Mouse (Mus musculus) C2C12 (cell line): ENCODE data around the gene Epha5. TPM values are rescaled to one million over a fixed set of nuclear protein-coding genes. Genes with fewer than 3 reads are reported as not detected.

Experiments used
- H3K27me3 ChIP-seq: one replicate; pipeline ENCODE4 v1.6.1; 2011; ENCODE audit not compliant: control insufficient read depth, insufficient read depth, insufficient read length
- H3K36me3 ChIP-seq: one replicate; pipeline ENCODE4 v1.6.1; 2011; ENCODE audit not compliant: control insufficient read depth, insufficient read depth
- H3K4me3 ChIP-seq: one replicate; pipeline ENCODE4 v1.5.1; 2011; ENCODE audit warnings: mild to moderate bottlenecking, control low read depth; ENCODE audit not compliant: poor library complexity, insufficient read depth, severe bottlenecking
- H3K79me2 ChIP-seq: one replicate; pipeline ENCODE4 v1.6.1; 2011; ENCODE audit not compliant: control insufficient read depth, insufficient read depth
- H3K79me3 ChIP-seq: one replicate; pipeline ENCODE4 v1.6.1; 2011; ENCODE audit warnings: low read depth, control low read depth
- H3ac ChIP-seq: one replicate; pipeline ENCODE3; 2011; ENCODE audit warnings: low read depth; ENCODE audit not compliant: control insufficient read depth, insufficient read length
- CEBPB ChIP-seq: IDR thresholded peaks from one replicate; pipeline ENCODE4 v1.6.1; 2011; ENCODE audit warnings: low read depth, mild to moderate bottlenecking, control low read depth, moderate library complexity
- CTCF ChIP-seq: IDR thresholded peaks from one replicate; pipeline ENCODE4 v1.5.1; 2011; ENCODE audit not compliant: control insufficient read depth, insufficient read depth, insufficient read length
- FOSL1 ChIP-seq: IDR thresholded peaks from one replicate; pipeline ENCODE4 v1.8.0; 2011; ENCODE audit warnings: mild to moderate bottlenecking, low read length; ENCODE audit not compliant: poor library complexity, insufficient read depth, severe bottlenecking
- MAX ChIP-seq: IDR thresholded peaks from one replicate; pipeline ENCODE4 v1.6.1; 2011; ENCODE audit warnings: mild to moderate bottlenecking, control low read depth
- MYOD1 ChIP-seq: IDR thresholded peaks from one replicate; pipeline ENCODE4 v1.6.1; 2011; ENCODE audit warnings: low read depth; ENCODE audit not compliant: control insufficient read depth, insufficient read length
- MYOG ChIP-seq: IDR thresholded peaks from one replicate; pipeline ENCODE4 v1.6.1; 2011; ENCODE audit not compliant: control insufficient read depth, insufficient read length; ENCODE audit errors: extremely low read depth
- USF1 ChIP-seq: IDR thresholded peaks from one replicate; pipeline ENCODE4 v1.6.1; 2011; ENCODE audit warnings: low read depth, mild to moderate bottlenecking, control low read depth, moderate library complexity
- polyA plus RNA-seq: library from polyadenylated mRNA; unstranded; fragments of >200 nt; fragmentation: generic; extraction: Trizol; gene quantifications from one replicate; pipeline ENCODE4 v1.2.1, GENCODE M21; 2012; ENCODE audit warnings: missing spikeins

Epha5 gene
- polyA plus RNA-seq, 1 experiment, result not detected

- no peaks in the 10 kb centered on the region for H3K79me3 ChIP-seq
- TF ChIP-seq MAX (no peak), USF1 (no peak), MYOG (no peak), FOSL1 (no peak), CTCF (no peak), CEBPB (no peak), MYOD1 (no peak)
- H3K4me3 ChIP-seq, result no peak overlapping the region
- H3K36me3 ChIP-seq, result no peaks in the 10 kb centered on the region
- H3K27me3 ChIP-seq, result no peaks in the 10 kb centered on the region
- no peaks in the 10 kb centered on the region for H3K79me2 ChIP-seq
- no peak overlapping the region for H3ac ChIP-seq
These were observed 57.8 kb downstream of the Epha5 start for GRCm38 (mm10) chr5:84359430-84359829.

- Histone ChIP-seq H3K36me3 (no peaks in the 10 kb centered on the region), H3ac (no peak overlapping the region), H3K4me3 (no peak overlapping the region), H3K79me2 (no peaks in the 10 kb centered on the region), H3K27me3 (no peaks in the 10 kb centered on the region), H3K79me3 (no peaks in the 10 kb centered on the region)
- TF ChIP-seq MYOD1 (no peak), USF1 (no peak), CEBPB (no peak), CTCF (no peak)
These were observed 64.1 kb downstream of the Epha5 start for GRCm38 (mm10) chr5:84353069-84353468.

- TF ChIP-seq USF1, result no peak
- no peak for TF ChIP-seq CTCF
- no peak for TF ChIP-seq MYOG
- TF ChIP-seq FOSL1, result no peak
- no peak for TF ChIP-seq MYOD1
- TF ChIP-seq CEBPB, result no peak
- no peak for TF ChIP-seq MAX
- Histone ChIP-seq H3ac (no peak overlapping the region), H3K79me3 (no peaks in the 10 kb centered on the region), H3K27me3 (no peaks in the 10 kb centered on the region), H3K79me2 (no peaks in the 10 kb centered on the region), H3K36me3 (no peaks in the 10 kb centered on the region), H3K4me3 (no peak overlapping the region)
These were observed 70.3 kb downstream of the Epha5 start for GRCm38 (mm10) chr5:84346728-84347499.

GRCm38 (mm10) chr5:84335834-84336465 is 81.2 kb downstream of the Epha5 start:
- Histone ChIP-seq H3K27me3 (no peaks in the 10 kb centered on the region), H3K36me3 (no peaks in the 10 kb centered on the region), H3K4me3 (no peak overlapping the region), H3K79me3 (no peaks in the 10 kb centered on the region), H3K79me2 (no peaks in the 10 kb centered on the region), H3ac (no peak overlapping the region)
- TF ChIP-seq MYOG (no peak), MYOD1 (no peak), USF1 (no peak), MAX (no peak), CTCF (no peak), CEBPB (no peak), FOSL1 (no peak)

- TF ChIP-seq MYOG, result no peak
- no peak for TF ChIP-seq MYOD1
These were observed 82.7 kb downstream of the Epha5 start for GRCm38 (mm10) chr5:84334481-84334880.

GRCm38 (mm10) chr5:84331631-84332030 is 85.6 kb downstream of the Epha5 start:
- no peaks in the 10 kb centered on the region for H3K27me3 ChIP-seq
- H3K79me3 ChIP-seq, result no peaks in the 10 kb centered on the region
- H3ac ChIP-seq, result no peak overlapping the region
- TF ChIP-seq MYOD1 (no peak), MAX (no peak), CEBPB (no peak), CTCF (no peak), USF1 (no peak), MYOG (no peak), FOSL1 (no peak)
- no peak overlapping the region for H3K4me3 ChIP-seq
- no peaks in the 10 kb centered on the region for H3K36me3 ChIP-seq
- no peaks in the 10 kb centered on the region for H3K79me2 ChIP-seq

More at GRCm38 (mm10) chr5:84334481-84334880, 82.7 kb downstream of the Epha5 start:
- Histone ChIP-seq H3K27me3 (no peaks in the 10 kb centered on the region), H3K79me3 (no peaks in the 10 kb centered on the region), H3K4me3 (no peak overlapping the region), H3K79me2 (no peaks in the 10 kb centered on the region), H3K36me3 (no peaks in the 10 kb centered on the region), H3ac (no peak overlapping the region)
